Mouse (Mus musculus) gastrocnemius, adult 2 months (tissue): ENCODE results near the gene Ampd3. TPM values are rescaled to one million over a fixed set of nuclear protein-coding genes. Genes with fewer than 3 reads are reported as not detected.
A peak's percentile ranks its signal among the peaks of the same experiment; 100 is the strongest.

Experiments used
- DNase-seq: peaks from one replicate; pipeline ENCODE4 v3.0.0; 2022
- H3K27ac ChIP-seq: fragments of 200-600 bp; 2 replicates; pipeline ENCODE4 v1.8.1; 2022; ENCODE audit warnings: mild to moderate bottlenecking
- H3K4me3 ChIP-seq: fragments of 200-600 bp; 2 replicates; pipeline ENCODE4 v1.8.1; 2022; ENCODE audit warnings: mild to moderate bottlenecking, moderate library complexity
- CTCF ChIP-seq: fragments of 200-600 bp; IDR thresholded peaks from 2 replicates; pipeline ENCODE4 v1.8.1; 2022; ENCODE audit warnings: antibody characterized with exemption, mild to moderate bottlenecking, moderate library complexity
- intact Hi-C: fragments of 180-260 bp; cut with DNase I; formaldehyde crosslinking; loops from one replicate; pipeline ENCODE4 v1.15.1; 2025
- total RNA-seq, 2 experiments: library from RNA; stranded (reverse); gene quantifications; 2 replicates each; pipeline ENCODE4 v1.2.3; 2021

Ampd3 gene
- total RNA-seq, 2 experiments from 2014 or later, result 7.6 to 16.6 TPM

- Histone ChIP-seq H3K4me3 (peak overlapping the region; percentile 56), H3K27ac (peak overlapping the region; percentile 81)
- intact Hi-C loops, result no loop called here
- DNase-seq, result peak; percentile 83
- no peak for TF ChIP-seq CTCF
Observed at GRCm38 (mm10) chr7:110773204-110774002, 5.4 kb downstream of the Ampd3 start.

DNA sequence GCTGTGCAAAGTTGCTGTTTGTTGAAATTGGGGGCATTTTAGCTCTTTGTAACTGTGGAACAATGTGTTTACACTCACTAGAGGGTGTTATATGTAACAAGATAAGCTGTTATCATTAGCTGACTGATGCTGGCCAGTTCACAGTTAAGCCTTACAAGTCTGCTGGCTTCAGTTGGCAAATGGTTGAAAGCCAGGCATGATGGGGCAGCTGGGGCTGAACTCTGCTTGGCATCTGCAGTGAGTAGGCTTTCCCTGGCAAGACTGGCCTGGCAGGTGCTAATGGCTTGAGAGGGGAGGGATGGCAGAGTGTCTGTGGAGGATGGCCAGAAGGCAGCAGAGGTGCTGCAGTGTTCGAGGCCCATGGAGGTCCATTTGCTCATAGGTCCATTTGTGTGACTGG, 6.1 kb downstream of the Ampd3 start:
- H3K4me3 ChIP-seq, result peak overlapping the region; percentile 56
- intact Hi-C loops, result no loop called here

DNA sequence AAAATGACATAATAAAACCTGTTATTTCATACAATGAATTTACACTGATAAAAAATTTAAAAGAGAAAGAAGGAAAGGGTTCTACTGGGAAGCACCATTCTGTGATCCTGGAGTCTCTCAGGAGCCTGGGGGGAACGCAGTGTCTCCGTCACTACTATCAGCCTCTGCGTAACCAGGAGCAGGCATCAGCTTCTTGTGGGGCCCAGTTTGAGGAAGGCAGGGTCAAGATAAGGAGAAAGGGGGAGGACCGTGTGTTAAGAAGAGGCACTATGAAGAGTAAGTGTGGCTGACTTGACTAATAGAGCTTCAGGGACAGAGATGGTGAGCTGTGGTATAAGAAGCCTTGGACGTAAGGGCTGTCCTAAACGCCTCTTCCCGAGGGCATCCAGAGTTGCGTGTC, 6.7 kb downstream of the Ampd3 start:
- no peak for DNase-seq
- no peak for TF ChIP-seq CTCF
- Histone ChIP-seq H3K27ac (no peak overlapping the region), H3K4me3 (no peak overlapping the region)
- intact Hi-C loops, result no loop called here

More for the DNA sequence above, 6.1 kb downstream of the Ampd3 start:
- peak; percentile 88 for DNase-seq
- peak overlapping the region; percentile 81 for H3K27ac ChIP-seq
- no peak for TF ChIP-seq CTCF

DNA sequence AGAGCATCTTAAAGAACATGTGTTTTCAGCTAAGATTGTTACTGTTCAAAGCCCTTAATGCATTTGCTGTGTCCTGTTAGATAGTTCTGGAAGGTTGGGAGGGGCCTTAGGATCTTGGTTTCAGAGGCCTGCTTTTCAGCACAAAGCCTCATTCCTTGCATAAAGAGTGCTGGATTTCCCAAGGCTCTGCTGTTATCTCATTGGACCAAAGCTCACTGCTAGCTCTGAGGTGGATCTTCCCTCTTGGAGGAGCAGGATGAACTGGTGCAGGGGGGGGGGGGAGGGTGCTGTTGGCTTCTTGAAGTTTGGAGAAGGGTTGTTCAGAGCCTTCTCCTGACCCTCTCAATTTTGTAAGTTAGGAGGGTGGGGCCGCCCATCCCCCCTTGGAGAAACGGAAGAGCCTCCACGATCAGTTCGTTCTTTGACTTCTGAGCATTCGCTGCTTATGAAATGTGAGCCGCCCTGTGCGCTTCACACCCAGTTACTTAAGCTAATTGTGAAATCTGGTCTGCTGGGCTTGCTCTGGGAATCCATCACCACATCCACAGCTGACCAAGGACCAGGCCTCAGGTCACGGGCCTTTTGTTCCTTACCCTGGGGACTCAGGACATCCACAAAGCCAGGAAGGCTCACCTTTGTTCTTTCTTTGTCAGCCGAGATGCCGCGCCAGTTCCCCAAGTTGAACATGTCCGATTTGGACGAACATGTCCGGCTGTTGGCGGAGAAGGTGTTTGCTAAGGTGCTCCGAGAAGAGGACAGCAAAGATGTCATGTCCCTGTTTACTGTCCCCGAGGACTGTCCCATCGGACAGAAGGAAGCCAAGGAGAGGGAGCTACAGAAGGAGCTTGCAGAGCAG, 9.4 kb downstream of the Ampd3 start:
- no peak for DNase-seq
- no peak for TF ChIP-seq CTCF
- Histone ChIP-seq H3K4me3 (no peak overlapping the region; the same call in 1 of the 2 replicates), H3K27ac (peak overlapping the region; percentile 28)
- intact Hi-C loops, result no loop called here

- H3K27ac ChIP-seq, result peak overlapping the region; percentile 20; the same call in 1 of the 2 replicates
- no peak for TF ChIP-seq CTCF
- intact Hi-C loops, result no loop called here
- no peak for DNase-seq
- no peak overlapping the region for H3K4me3 ChIP-seq
Observed at GRCm38 (mm10) chr7:110778933-110779332, 10.9 kb downstream of the Ampd3 start.

DNA sequence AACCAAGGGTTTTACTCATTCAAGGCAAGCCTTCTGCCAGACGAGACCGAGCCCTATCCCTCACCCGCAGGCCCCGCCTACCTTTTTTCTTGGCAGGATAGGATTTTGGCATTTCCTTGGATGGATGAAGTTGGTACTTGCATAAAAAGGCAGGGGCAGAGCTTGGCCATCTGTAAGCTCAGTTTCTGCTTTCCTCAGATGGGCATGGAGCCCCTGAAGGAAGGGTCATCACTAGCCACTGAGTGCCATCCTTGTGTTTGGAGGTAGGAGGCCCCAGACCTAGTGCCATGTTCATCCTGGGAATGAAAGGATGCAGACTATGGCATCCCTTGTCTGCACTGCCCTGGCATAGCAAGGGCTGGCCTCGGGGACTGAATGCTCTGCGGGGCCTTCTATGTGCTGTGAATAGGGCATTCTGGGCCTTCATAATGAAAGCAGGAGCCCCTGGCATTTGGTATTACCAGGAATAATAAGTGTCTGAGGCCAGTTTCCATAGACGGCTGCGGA, 11.7 kb downstream of the Ampd3 start:
- no peak overlapping the region for H3K27ac ChIP-seq
- no peak for DNase-seq
- no peak overlapping the region for H3K4me3 ChIP-seq
- no peak for TF ChIP-seq CTCF
- intact Hi-C loops, result no loop called here

- DNase-seq, result no peak
- Histone ChIP-seq H3K27ac (peak overlapping the region; percentile 77), H3K4me3 (no peak overlapping the region)
- TF ChIP-seq CTCF, result no peak
- intact Hi-C loops, result no loop called here
Observed at GRCm38 (mm10) chr7:110780520-110780919, 12.5 kb downstream of the Ampd3 start.

DNA sequence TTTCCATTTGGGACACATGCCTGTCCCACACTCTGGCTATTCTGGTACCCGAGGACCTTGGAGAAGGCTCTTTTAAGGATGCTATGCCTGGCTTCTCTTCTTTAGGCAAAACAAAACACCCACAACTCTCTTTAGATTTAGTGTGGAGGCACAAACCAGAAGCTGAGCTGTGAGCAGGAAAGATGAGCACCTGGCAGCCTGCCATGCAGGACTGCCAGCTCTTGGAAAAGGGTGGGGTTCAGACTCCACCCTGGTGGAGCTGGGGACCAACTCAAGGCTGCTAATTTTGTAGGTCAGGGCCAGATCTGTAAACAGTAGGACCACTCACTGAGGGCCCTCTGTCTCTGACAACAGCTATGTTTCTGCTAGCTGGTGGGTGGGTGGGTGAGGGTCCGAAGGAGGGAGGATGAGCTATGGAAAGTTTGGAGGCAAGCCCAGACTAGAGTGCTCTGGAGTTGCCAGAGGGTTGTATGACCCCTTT, 13.3 kb downstream of the Ampd3 start:
- TF ChIP-seq CTCF, result no peak
- intact Hi-C loops, result no loop called here
- H3K27ac ChIP-seq, result peak overlapping the region; percentile 77

DNA sequence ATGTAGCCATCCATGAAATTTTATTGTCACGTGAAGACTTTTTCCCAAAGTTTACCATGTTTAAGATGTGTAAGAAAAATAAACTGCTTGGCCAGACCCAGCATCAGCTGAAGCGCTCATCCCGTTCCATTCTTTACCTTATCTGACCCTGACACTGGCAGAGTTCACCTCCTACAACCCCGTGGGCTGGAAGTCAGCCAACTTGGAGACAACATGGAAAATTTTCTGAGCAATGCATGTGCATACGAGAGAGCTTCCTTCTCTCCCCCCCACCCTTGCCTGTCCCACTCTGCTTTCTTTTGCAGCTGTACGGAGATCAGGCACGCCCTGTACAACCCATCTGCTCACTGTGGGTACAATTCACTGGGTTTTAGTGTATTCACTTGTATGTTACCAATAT, 14.1 kb downstream of the Ampd3 start:
- Histone ChIP-seq H3K27ac (peak overlapping the region; percentile 77), H3K4me3 (no peak overlapping the region)
- TF ChIP-seq CTCF, result no peak
- intact Hi-C loops, result no loop called here
- DNase-seq, result no peak

More for the DNA sequence above, 13.3 kb downstream of the Ampd3 start:
- H3K4me3 ChIP-seq, result no peak overlapping the region
- DNase-seq, result peak; percentile 76

- H3K4me3 ChIP-seq, result no peak overlapping the region
- H3K27ac ChIP-seq, result peak overlapping the region; percentile 77
- TF ChIP-seq CTCF, result no peak
- intact Hi-C loops, result no loop called here
- DNase-seq, result no peak
Observed at GRCm38 (mm10) chr7:110782845-110783478, 15.0 kb downstream of the Ampd3 start.

DNA sequence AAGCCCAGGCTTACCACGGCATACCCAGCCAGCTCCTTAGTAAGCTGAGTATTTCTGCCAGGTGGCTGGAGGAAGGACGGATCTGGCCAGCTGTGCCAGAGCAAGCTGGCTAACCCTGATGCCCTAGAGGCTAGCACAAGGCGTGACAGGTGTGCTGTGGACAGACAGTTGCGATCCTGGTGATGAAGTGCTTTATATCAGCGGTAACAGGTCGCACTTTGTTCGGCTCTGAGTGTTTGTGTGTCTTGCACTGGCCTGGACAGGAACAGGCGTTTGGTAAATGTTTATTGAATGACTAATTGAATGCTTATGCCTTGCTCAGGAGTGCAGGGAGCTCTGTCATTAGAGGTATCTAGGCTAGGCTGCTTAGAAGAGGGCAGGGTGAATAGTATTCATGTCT, 17.0 kb downstream of the Ampd3 start:
- intact Hi-C loops, result no loop called here
- Histone ChIP-seq H3K4me3 (no peak overlapping the region), H3K27ac (peak overlapping the region; percentile 31)
- peak; percentile 73 for DNase-seq
- TF ChIP-seq CTCF, result peak; percentile 4; the same call in 1 of the 2 replicates

- no peak for TF ChIP-seq CTCF
- intact Hi-C loops, result no loop called here
- peak overlapping the region; percentile 54 for H3K27ac ChIP-seq
- DNase-seq, result no peak
- H3K4me3 ChIP-seq, result no peak overlapping the region
Observed at GRCm38 (mm10) chr7:110785741-110786146, 17.7 kb downstream of the Ampd3 start.
